Mouse (Mus musculus) midbrain, embryonic 12.5 days (tissue): Measurements from ENCODE around the gene Gas8. TPM values are rescaled to one million over a fixed set of nuclear protein-coding genes. Genes with fewer than 3 reads are reported as not detected.
"Not testable (repeated sequence)": the region's sequence is repeated elsewhere in the genome, so short reads cannot be mapped to it uniquely, and the experiment has no call there.

ENCODE experiments used
- ATAC-seq: fragments of 200-750 bp; cut with Nextera tagmentation; 2 replicates; pipeline ENCODE4 v1.8.0; 2017; ENCODE audit warnings: low read depth, moderate TSS enrichment, moderate library complexity; ENCODE audit not compliant: low FRiP score
- H3K27ac ChIP-seq: fragments of 300-500 bp; sonication (generic); replicated peaks from 2 replicates; pipeline ENCODE4 v1.5.1; 2016; ENCODE audit warnings: mild to moderate bottlenecking
- H3K27me3 ChIP-seq: fragments of 300-500 bp; sonication (generic); 2 replicates; pipeline ENCODE4 v1.6.1; 2016; ENCODE audit warnings: mild to moderate bottlenecking
- H3K36me3 ChIP-seq: fragments of 300-500 bp; sonication (generic); 2 replicates; pipeline ENCODE4 v1.6.1; 2016
- H3K4me1 ChIP-seq: fragments of 300-500 bp; sonication (generic); 2 replicates; pipeline ENCODE4 v1.6.1; 2016
- H3K4me2 ChIP-seq: fragments of 300-500 bp; sonication (generic); replicated peaks from 2 replicates; pipeline ENCODE4 v1.6.1; 2016; ENCODE audit warnings: mild to moderate bottlenecking, moderate library complexity
- H3K4me3 ChIP-seq: fragments of 300-500 bp; sonication (generic); 2 replicates; pipeline ENCODE4 v1.5.1; 2016; ENCODE audit warnings: mild to moderate bottlenecking
- H3K9ac ChIP-seq: fragments of 300-500 bp; sonication (generic); replicated peaks from 2 replicates; pipeline ENCODE4 v1.6.1; 2016; ENCODE audit warnings: mild to moderate bottlenecking, moderate library complexity
- H3K9me3 ChIP-seq: fragments of 300-500 bp; sonication (generic); 2 replicates; pipeline ENCODE4 v1.6.1; 2016; ENCODE audit warnings: mild to moderate bottlenecking
- WGBS: fragments of 180-500 bp; shearing (Covaris S2); methylation state at CpG from one replicate; pipeline ENCODE4 v1.1.7; 2016; 5-methylcytosine and 5-hydroxymethylcytosine counted together
- polyA plus RNA-seq: library from polyadenylated mRNA; unstranded; fragments of >200 nt; fragmentation: Nextera tagmentation; extraction: Ambion mirVana; gene quantifications from 2 replicates; pipeline ENCODE4 v1.2.1, GENCODE M21; 2016

Gas8 gene
- polyA plus RNA-seq, 1 experiment from 2014 or later: 38.9 TPM

GRCm38 (mm10) chr8:123518172-123518571 lies 462 bp upstream of the Gas8 start:
- no peak for ATAC-seq
- H3K4me3 ChIP-seq: peak overlapping the region; percentile 70
- H3K27ac ChIP-seq: no peak overlapping the region
- H3K9me3 ChIP-seq: no peaks in the 10 kb centered on the region
- peak overlapping the region; percentile 86 for H3K4me2 ChIP-seq
- H3K4me1 ChIP-seq: peaks cover 31% of the 10 kb centered on the region
- WGBS: 45% methylated on average over 10 of the region's 10 CpGs
- peaks cover 28% of the 10 kb centered on the region for H3K36me3 ChIP-seq
- peaks cover 15% of the 10 kb centered on the region for H3K27me3 ChIP-seq
- H3K9ac ChIP-seq: no peak overlapping the region

DNA sequence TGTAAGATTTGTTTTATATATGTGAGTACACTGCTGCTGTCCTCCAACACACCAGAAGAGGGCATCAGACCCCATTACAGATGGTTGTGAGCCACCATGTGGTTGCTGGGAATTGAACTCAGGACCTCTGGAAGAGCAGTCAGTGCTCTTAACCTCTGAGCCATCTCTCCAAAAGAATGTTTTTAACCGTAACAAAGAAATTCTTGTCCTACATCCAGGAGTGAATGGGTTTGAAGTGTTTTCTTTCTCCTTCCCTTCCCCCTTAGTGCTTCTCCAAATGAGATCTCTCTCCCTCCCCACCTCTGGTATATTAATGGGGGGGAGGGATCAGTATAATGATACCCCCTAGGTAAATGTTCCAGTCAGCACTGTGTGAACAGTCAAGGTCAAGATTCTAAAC lies 1.4 kb downstream of the Gas8 start:
- H3K4me1 ChIP-seq: peaks cover 18% of the 10 kb centered on the region
- H3K4me2 ChIP-seq, H3K9me3 ChIP-seq, H3K27ac ChIP-seq, ATAC-seq, H3K4me3 ChIP-seq, H3K9ac ChIP-seq: not testable (repeated sequence)
- peaks cover 47% of the 10 kb centered on the region for H3K36me3 ChIP-seq
- 93% methylated on average over 1 of the region's 1 CpGs for WGBS
- peaks cover 11% of the 10 kb centered on the region for H3K27me3 ChIP-seq

DNA sequence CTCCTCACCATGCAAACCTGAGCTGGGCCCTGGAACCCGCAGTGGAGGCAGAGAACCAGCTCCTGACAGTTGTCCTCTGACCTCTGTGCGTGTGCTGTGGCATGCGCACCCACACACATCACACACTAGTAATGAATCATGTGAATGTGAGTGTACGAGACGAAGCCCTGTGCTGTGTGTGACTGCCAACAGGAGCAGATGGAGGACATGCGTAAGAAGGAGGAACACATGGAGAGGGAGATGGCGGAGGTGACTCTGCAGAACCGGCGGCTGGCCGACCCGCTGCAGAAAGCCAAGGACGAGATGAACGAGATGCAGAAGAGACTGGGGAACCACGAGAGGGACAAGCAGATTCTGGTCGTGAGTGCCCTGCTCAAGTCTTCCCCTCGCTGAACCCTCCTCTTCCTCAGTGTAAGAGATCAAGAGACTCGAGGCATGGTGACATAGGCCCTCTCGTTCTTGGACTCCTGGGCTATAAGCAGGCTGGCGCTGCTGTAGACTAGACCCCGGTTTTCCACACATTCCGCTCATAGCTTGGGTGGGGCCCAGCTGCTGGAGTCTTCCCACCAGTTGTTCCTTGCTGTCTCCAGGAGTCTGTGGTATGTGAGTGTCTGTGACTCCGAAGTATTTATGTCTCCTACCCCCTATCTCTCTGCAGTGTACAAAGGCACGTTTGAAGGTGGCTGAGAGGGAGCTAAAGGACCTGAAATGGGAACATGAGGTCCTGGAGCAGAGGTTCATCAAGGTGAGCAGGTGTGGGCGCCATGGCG lies 9.3 kb downstream of the Gas8 start:
- no peak for ATAC-seq

DNA sequence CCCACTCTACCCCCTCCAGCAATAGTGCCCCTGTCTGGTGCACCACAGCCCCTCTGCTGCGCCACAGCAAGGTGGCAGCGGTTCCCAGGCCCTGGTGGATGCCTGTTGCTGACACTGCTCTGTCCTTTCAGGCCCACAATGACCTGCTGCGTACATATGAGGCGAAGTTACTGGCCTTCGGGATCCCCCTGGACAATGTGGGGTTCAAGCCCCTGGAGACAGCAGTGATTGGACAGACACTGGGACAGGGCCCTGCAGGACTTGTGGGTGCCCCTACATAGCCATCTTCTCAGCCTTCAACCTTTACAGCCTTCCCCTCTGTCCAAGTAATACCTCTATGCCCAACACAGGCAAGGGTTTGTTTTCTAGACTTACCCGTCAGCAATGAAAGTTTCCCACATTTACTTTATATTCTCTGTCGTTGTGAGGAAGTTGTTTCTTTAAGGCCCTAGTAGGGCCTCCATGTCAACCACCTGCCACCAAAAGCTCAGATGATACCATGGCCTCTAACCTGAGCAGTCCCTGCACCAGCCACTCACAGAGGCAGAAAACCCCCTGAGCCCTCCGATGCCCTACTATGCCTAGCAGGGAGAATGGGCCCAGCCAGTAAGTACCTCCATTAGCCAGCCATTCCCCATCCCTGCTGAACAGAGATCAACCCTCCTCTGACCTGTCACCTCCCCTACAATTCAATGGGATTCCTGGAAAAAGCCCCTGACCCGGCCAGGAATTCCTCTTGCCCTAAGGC lies 17.8 kb downstream of the Gas8 start:
- H3K27ac ChIP-seq: no peak overlapping the region
- no peaks in the 10 kb centered on the region for H3K4me1 ChIP-seq
- H3K27me3 ChIP-seq: peaks cover 17% of the 10 kb centered on the region
- no peak for ATAC-seq
- H3K9ac ChIP-seq: no peak overlapping the region
- WGBS: 86% methylated on average over 9 of the region's 9 CpGs
- no peaks in the 10 kb centered on the region for H3K9me3 ChIP-seq
- no peak overlapping the region for H3K4me3 ChIP-seq
- peaks cover 53% of the 10 kb centered on the region for H3K36me3 ChIP-seq
- H3K4me2 ChIP-seq: no peak overlapping the region

More for the DNA sequence above, 9.3 kb downstream of the Gas8 start:
- 95% methylated on average over 25 of the region's 25 CpGs for WGBS
- Histone ChIP-seq H3K4me3 (no peak overlapping the region), H3K4me2 (no peak overlapping the region), H3K4me1 (no peaks in the 10 kb centered on the region), H3K27ac (no peak overlapping the region), H3K9ac (no peak overlapping the region), H3K27me3 (no peaks in the 10 kb centered on the region), H3K9me3 (no peaks in the 10 kb centered on the region), H3K36me3 (peaks cover 100% of the 10 kb centered on the region)

GRCm38 (mm10) chr8:123536990-123537380 lies 18.4 kb downstream of the Gas8 start:
- Histone ChIP-seq H3K9ac (no peak overlapping the region), H3K27me3 (peaks cover 17% of the 10 kb centered on the region), H3K27ac (no peak overlapping the region), H3K4me3 (no peak overlapping the region), H3K4me2 (no peak overlapping the region), H3K36me3 (peaks cover 48% of the 10 kb centered on the region), H3K4me1 (no peaks in the 10 kb centered on the region), H3K9me3 (no peaks in the 10 kb centered on the region)
- ATAC-seq: no peak
- 35% methylated on average over 10 of the region's 10 CpGs for WGBS

DNA sequence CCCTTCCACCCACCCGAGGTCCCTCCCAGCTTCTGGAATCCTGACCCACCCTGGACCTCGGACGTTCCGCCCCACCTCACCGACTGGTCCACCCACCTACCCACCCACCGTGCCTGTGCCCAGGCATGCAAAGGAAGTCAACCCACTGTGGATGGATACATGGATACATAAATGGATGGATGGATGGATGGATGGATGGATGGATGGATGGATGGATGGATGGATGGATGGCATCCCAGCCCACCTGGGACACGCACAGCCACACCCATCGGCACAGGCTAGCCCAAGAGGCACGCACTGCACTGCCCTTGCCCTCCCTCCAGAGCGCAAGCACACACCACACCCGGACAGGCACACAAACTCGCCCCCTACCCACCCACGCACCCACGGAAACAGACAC lies 19.0 kb downstream of the Gas8 start:
- not testable (repeated sequence) for H3K4me1 ChIP-seq, ATAC-seq, H3K27ac ChIP-seq, H3K9ac ChIP-seq, H3K9me3 ChIP-seq, H3K4me3 ChIP-seq, H3K4me2 ChIP-seq
- Histone ChIP-seq H3K36me3 (peaks cover 41% of the 10 kb centered on the region), H3K27me3 (peaks cover 17% of the 10 kb centered on the region)
- WGBS: 68% methylated on average over 7 of the region's 14 CpGs

DNA sequence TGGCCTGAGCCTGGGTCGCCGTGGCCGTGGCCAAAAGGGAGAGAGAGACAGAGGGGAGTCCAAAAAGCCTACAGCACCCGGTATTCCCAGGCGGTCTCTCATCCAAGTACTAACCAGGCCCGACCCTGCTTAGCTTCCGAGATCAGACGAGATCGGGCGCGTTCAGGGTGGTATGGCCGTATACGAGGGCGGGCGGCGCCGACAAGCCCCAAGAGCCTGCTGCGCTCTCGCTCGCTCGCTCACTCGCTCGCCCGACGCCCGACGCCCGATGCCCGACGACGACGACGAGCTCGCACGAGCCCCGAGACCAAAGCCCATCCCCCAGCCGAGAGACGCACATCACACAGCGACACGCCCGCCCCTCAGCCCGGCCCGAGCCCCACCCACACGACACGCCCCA lies 45.6 kb downstream of the Gas8 start:
- H3K27ac ChIP-seq, H3K4me2 ChIP-seq, H3K27me3 ChIP-seq, H3K4me1 ChIP-seq, ATAC-seq, H3K9me3 ChIP-seq, H3K4me3 ChIP-seq, H3K36me3 ChIP-seq, H3K9ac ChIP-seq: not testable (repeated sequence)
- no CpG with 5 or more reads among the region's 45 CpGs for WGBS

- H3K27me3 ChIP-seq, ATAC-seq, H3K27ac ChIP-seq, H3K4me2 ChIP-seq, H3K4me3 ChIP-seq, H3K4me1 ChIP-seq, H3K9ac ChIP-seq, H3K36me3 ChIP-seq, H3K9me3 ChIP-seq: not testable (repeated sequence)
- WGBS: 80% methylated on average over 1 of the region's 10 CpGs
Measured at GRCm38 (mm10) chr8:123575386-123575785, 56.8 kb downstream of the Gas8 start.

Other genes starting within 250 kb of the Gas8 start
- gene Fanca, start 200.3 kb upstream of the Gas8 start, polyA plus RNA-seq: 29.6 and 31.6 TPM in 2 replicates
- gene Spire2, start 186.1 kb upstream of the Gas8 start, polyA plus RNA-seq: 27.7 and 28.6 TPM in 2 replicates
- gene Tcf25, start 145.1 kb upstream of the Gas8 start, polyA plus RNA-seq: 202 and 232 TPM in 2 replicates
- gene Mc1r, start 111.7 kb upstream of the Gas8 start, polyA plus RNA-seq: 0.09 and 0.24 TPM in 2 replicates
- 1,098 and 1,155 TPM in 2 replicates for gene Tubb3, start 107.4 kb upstream of the Gas8 start, polyA plus RNA-seq
- gene Def8, start 95.3 kb upstream of the Gas8 start, polyA plus RNA-seq: 37.3 and 44.0 TPM in 2 replicates
- 63.0 and 72.2 TPM in 2 replicates for gene Afg3l1, start 40.9 kb upstream of the Gas8 start, polyA plus RNA-seq
- 43.2 and 46.4 TPM in 2 replicates for gene Dbndd1, start 3.4 kb upstream of the Gas8 start, polyA plus RNA-seq
- gene Rhou, start 135.1 kb downstream of the Gas8 start, polyA plus RNA-seq: 8.3 and 8.4 TPM in 2 replicates